Mouse (Mus musculus) forebrain, postnatal 0 days (tissue): ENCODE measurements around the gene Lpcat4. TPM values are rescaled to one million over a fixed set of nuclear protein-coding genes. Genes with fewer than 3 reads are reported as not detected.

ENCODE experiments used
- ATAC-seq: fragments of 200-750 bp; cut with Nextera tagmentation; 2 replicates; pipeline ENCODE4 v1.8.0; 2017; ENCODE audit warnings: mild to moderate bottlenecking, moderate library complexity
- DNase-seq: peaks from one replicate; pipeline ENCODE4 v3.0.0-alpha.2; 2015
- H3K27ac ChIP-seq: fragments of 300-500 bp; sonication (generic); 2 replicates; pipeline ENCODE4 v1.5.1; 2014; ENCODE audit warnings: low read depth, mild to moderate bottlenecking, antibody characterized with exemption, low read length, moderate library complexity, mixed read lengths
- H3K27me3 ChIP-seq: fragments of 300-500 bp; sonication (generic); 2 replicates; pipeline ENCODE4 v1.6.1; 2014; ENCODE audit warnings: mild to moderate bottlenecking, low read length, mixed read lengths; ENCODE audit not compliant: insufficient read depth
- H3K36me3 ChIP-seq: fragments of 300-500 bp; sonication (generic); 2 replicates; pipeline ENCODE4 v1.6.1; 2014; ENCODE audit warnings: mild to moderate bottlenecking, moderate library complexity; ENCODE audit not compliant: insufficient read depth
- H3K4me1 ChIP-seq: fragments of 300-500 bp; sonication (generic); 2 replicates; pipeline ENCODE4 v1.6.1; 2014; ENCODE audit warnings: antibody characterized with exemption; ENCODE audit not compliant: insufficient read depth
- H3K4me2 ChIP-seq: fragments of 300-500 bp; sonication (generic); 2 replicates; pipeline ENCODE4 v1.6.1; 2014; ENCODE audit warnings: low read depth, mild to moderate bottlenecking, moderate library complexity
- H3K4me3 ChIP-seq: fragments of 300-500 bp; sonication (generic); 2 replicates; pipeline ENCODE4 v1.5.1; 2014; ENCODE audit warnings: low read depth, low read length, mixed read lengths
- H3K9ac ChIP-seq: fragments of 300-500 bp; sonication (generic); 2 replicates; pipeline ENCODE4 v1.6.1; 2014; ENCODE audit warnings: mild to moderate bottlenecking
- H3K9me3 ChIP-seq: fragments of 300-500 bp; sonication (generic); 2 replicates; pipeline ENCODE4 v1.6.1; 2016; ENCODE audit warnings: low read length
- CTCF ChIP-seq: sonication (generic); IDR thresholded peaks from 2 replicates; pipeline ENCODE4 v1.5.1; 2016; ENCODE audit warnings: antibody characterized with exemption, control low read depth, low read depth
- WGBS: fragments of 180-500 bp; shearing (Covaris S2); extraction: QIAGEN DNeasy Blood & Tissue Kit; methylation state at CpG from one replicate; pipeline ENCODE4 v1.1.7; 2014; 5-methylcytosine and 5-hydroxymethylcytosine counted together
- polyA plus RNA-seq: library from polyadenylated mRNA; unstranded; fragments of >200 nt; fragmentation: Nextera tagmentation; extraction: Ambion mirVana; gene quantifications from 2 replicates; pipeline ENCODE4 v1.2.1, GENCODE M21; 2015
- total RNA-seq: library from RNA; depleted of rRNA; stranded (reverse); fragments of >200 nt; gene quantifications from 2 replicates; pipeline ENCODE4 v1.2.3, GENCODE M21; 2014; rRNA removed

Gene Lpcat4
- total RNA-seq (23.9 and 27.6 TPM in 2 replicates), polyA plus RNA-seq (12.8 and 17.3 TPM in 2 replicates)

- Histone ChIP-seq H3K27ac (peak within 1 kb of the TSS; percentile 93), H3K9me3 (no peaks in the 10 kb centered on the region), H3K4me3 (peak within 1 kb of the TSS; percentile 83), H3K9ac (peak within 1 kb of the TSS; percentile 96), H3K4me2 (peak within 1 kb of the TSS; percentile 77), H3K4me1 (no peaks in the 10 kb centered on the region), H3K27me3 (no peaks in the 10 kb centered on the region), H3K36me3 (peaks cover 4% of the 10 kb centered on the region)
- DNase-seq (peak; percentile 93), ATAC-seq (peak; percentile 87)
- peak; percentile 95 for TF ChIP-seq CTCF
- 3% methylated on average over 68 of the region's 94 CpGs for WGBS
These were observed at the start of gene Lpcat4 for GRCm38 (mm10) chr2:112239212-112239934. Gene Lpcat4, plus strand, starts transcription at chr2:112239468.

- no peak overlapping the region for H3K27ac ChIP-seq
- no peaks in the 10 kb centered on the region for H3K27me3 ChIP-seq
- DNase-seq (peak; percentile 80), ATAC-seq (peak; percentile 77)
- no peaks in the 10 kb centered on the region for H3K4me1 ChIP-seq
- no peaks in the 10 kb centered on the region for H3K36me3 ChIP-seq
- no peak overlapping the region for H3K4me3 ChIP-seq
- H3K9ac ChIP-seq = no peak overlapping the region
- no peaks in the 10 kb centered on the region for H3K9me3 ChIP-seq
- peak; percentile 91 for TF ChIP-seq CTCF
- WGBS = 2% methylated on average over 2 of the region's 2 CpGs
- no peak overlapping the region for H3K4me2 ChIP-seq
These were observed 42.4 kb upstream of the Lpcat4 start for GRCm38 (mm10) chr2:112196859-112197258.

- Histone ChIP-seq H3K4me2 (no peak overlapping the region), H3K4me3 (no peak overlapping the region), H3K9me3 (no peaks in the 10 kb centered on the region), H3K4me1 (no peaks in the 10 kb centered on the region), H3K27me3 (no peaks in the 10 kb centered on the region; the same call in 1 of the 2 replicates), H3K27ac (no peak overlapping the region), H3K36me3 (no peaks in the 10 kb centered on the region), H3K9ac (no peak overlapping the region)
- WGBS = 39% methylated on average over 6 of the region's 6 CpGs
- no peak for DNase-seq
- TF ChIP-seq CTCF = no peak
- no peak for ATAC-seq
These were observed 36.2 kb upstream of the Lpcat4 start for GRCm38 (mm10) chr2:112203056-112203455.

- no peak overlapping the region for H3K4me3 ChIP-seq
- no peaks in the 10 kb centered on the region for H3K9me3 ChIP-seq
- DNase-seq (peak; percentile 83), ATAC-seq (peak; percentile 92)
- H3K27ac ChIP-seq = no peak overlapping the region
- TF ChIP-seq CTCF = no peak
- WGBS = 29% methylated on average over 6 of the region's 6 CpGs
- H3K9ac ChIP-seq = no peak overlapping the region
- no peak overlapping the region for H3K4me2 ChIP-seq
- H3K27me3 ChIP-seq = no peaks in the 10 kb centered on the region; the same call in 1 of the 2 replicates
- H3K36me3 ChIP-seq = no peaks in the 10 kb centered on the region
- H3K4me1 ChIP-seq = no peaks in the 10 kb centered on the region
These were observed 29.1 kb upstream of the Lpcat4 start for GRCm38 (mm10) chr2:112210142-112210541.

DNA sequence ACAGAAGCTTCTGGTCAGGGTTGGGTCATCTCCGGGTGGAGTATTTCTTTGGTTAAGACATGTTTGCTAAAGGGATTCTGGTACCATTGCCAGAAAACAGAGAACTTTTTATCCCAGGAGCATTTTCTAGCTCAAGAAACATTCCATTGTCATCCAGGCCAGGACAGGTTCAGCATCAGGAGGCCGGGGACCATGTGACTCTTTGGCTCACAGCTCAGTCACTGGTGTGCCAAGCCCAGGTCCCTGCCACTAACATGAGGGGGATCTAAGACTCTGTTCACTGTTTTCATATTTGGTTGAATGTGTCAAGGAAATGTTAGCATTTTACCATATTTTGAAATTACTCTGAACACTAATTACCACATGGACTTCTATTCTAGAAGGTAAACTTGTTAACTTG, 28.6 kb upstream of the Lpcat4 start:
- no peak for DNase-seq

DNA sequence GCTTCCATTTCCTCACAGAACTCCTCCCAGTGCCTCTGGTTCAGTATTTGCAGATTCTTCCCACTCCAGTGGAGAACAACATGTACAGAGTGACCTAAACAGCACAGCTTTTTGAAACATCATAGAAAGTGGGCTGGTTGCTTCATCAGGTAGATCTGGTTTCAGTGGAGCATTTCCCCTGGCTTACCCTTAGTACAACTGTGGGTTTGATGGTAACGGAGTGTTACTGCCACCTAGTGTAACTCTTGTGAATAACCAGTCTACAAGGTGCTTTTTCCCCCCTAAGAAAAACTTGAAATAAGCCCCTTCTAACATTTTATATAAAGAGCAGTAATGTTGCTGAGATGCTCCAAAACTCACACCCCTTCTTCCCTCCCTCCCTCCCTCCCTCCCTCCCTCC, 23.3 kb upstream of the Lpcat4 start:
- DNase-seq (peak; percentile 71), ATAC-seq (peak; percentile 74)
- Histone ChIP-seq H3K27me3 (no peaks in the 10 kb centered on the region), H3K4me1 (no peaks in the 10 kb centered on the region), H3K36me3 (no peaks in the 10 kb centered on the region), H3K9ac (no peak overlapping the region), H3K4me3 (no peak overlapping the region), H3K4me2 (no peak overlapping the region), H3K27ac (no peak overlapping the region), H3K9me3 (no peaks in the 10 kb centered on the region)
- 0% methylated on average over 1 of the region's 1 CpGs for WGBS
- TF ChIP-seq CTCF = peak; percentile 77

More for the DNA sequence above, 28.6 kb upstream of the Lpcat4 start:
- WGBS = 63% methylated on average over 2 of the region's 2 CpGs
- H3K27ac ChIP-seq = no peak overlapping the region
- H3K36me3 ChIP-seq = no peaks in the 10 kb centered on the region
- H3K4me1 ChIP-seq = no peaks in the 10 kb centered on the region
- no peak for TF ChIP-seq CTCF
- no peak overlapping the region for H3K4me3 ChIP-seq
- H3K9me3 ChIP-seq = no peaks in the 10 kb centered on the region
- ATAC-seq = no peak
- H3K27me3 ChIP-seq = no peaks in the 10 kb centered on the region
- H3K4me2 ChIP-seq = no peak overlapping the region
- H3K9ac ChIP-seq = no peak overlapping the region

DNA sequence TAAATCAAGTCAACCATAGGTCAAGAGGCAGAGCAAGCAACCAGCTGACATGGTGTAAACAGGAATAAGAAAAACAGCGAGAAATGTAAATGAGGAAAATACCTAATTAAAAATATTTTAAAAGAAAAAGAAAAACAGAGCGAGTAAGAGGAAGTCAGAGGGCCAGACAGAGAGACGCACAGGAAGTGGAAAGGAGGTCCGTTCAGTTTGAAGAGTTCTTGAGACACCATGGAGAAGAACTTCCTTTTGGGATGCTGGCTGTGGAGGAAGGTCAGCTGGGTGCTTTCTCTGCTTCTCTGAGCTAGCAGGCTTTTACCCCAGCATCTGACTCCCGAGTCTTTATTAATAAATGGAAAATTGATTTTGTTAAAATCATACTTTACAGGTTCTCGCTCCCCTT, 21.7 kb upstream of the Lpcat4 start:
- DNase-seq (no peak), ATAC-seq (no peak)
- H3K27ac ChIP-seq = no peak overlapping the region
- 82% methylated on average over 6 of the region's 6 CpGs for WGBS
- H3K4me3 ChIP-seq = no peak overlapping the region
- no peak overlapping the region for H3K9ac ChIP-seq
- H3K9me3 ChIP-seq = no peaks in the 10 kb centered on the region
- no peaks in the 10 kb centered on the region for H3K27me3 ChIP-seq
- no peaks in the 10 kb centered on the region for H3K36me3 ChIP-seq
- TF ChIP-seq CTCF = no peak
- no peaks in the 10 kb centered on the region for H3K4me1 ChIP-seq
- no peak overlapping the region for H3K4me2 ChIP-seq
